Mouse (Mus musculus) limb, embryonic 14.5 days (tissue): ENCODE data around the gene Cd163. TPM values are rescaled to one million over a fixed set of nuclear protein-coding genes. Genes with fewer than 3 reads are reported as not detected.

Experiments
- ATAC-seq: fragments of 200-750 bp; cut with Nextera tagmentation; 2 replicates; pipeline ENCODE4 v1.8.0; 2017; ENCODE audit warnings: low read depth, moderate number of reproducible peaks, moderate TSS enrichment; ENCODE audit not compliant: low FRiP score
- DNase-seq: peaks from one replicate; pipeline ENCODE4 v3.0.0-alpha.2; 2015; ENCODE audit warnings: low spot score
- H3K27ac ChIP-seq: fragments of 300-500 bp; sonication (generic); replicated peaks from 2 replicates; pipeline ENCODE4 v1.5.1; 2014; ENCODE audit warnings: low read depth, mild to moderate bottlenecking, low read length, moderate library complexity, mixed read lengths
- H3K27me3 ChIP-seq: fragments of 300-500 bp; sonication (generic); 2 replicates; pipeline ENCODE4 v1.6.1; 2014; ENCODE audit warnings: low read length, mixed read lengths; ENCODE audit not compliant: control insufficient read depth, insufficient read depth
- H3K36me3 ChIP-seq: fragments of 300-500 bp; sonication (generic); 2 replicates; pipeline ENCODE4 v1.6.1; 2014; ENCODE audit warnings: mild to moderate bottlenecking, low read length, moderate library complexity, mixed read lengths; ENCODE audit not compliant: control insufficient read depth, insufficient read depth
- H3K4me1 ChIP-seq: fragments of 300-500 bp; sonication (generic); 2 replicates; pipeline ENCODE4 v1.6.1; 2014; ENCODE audit warnings: antibody characterized with exemption, low read length, mixed read lengths; ENCODE audit not compliant: control insufficient read depth, insufficient read depth
- H3K4me2 ChIP-seq: fragments of 300-500 bp; sonication (generic); replicated peaks from 2 replicates; pipeline ENCODE4 v1.6.1; 2014; ENCODE audit warnings: low read depth, mild to moderate bottlenecking, low read length, moderate library complexity; ENCODE audit not compliant: severe bottlenecking
- H3K4me3 ChIP-seq: fragments of 300-500 bp; sonication (generic); replicated peaks from 2 replicates; pipeline ENCODE4 v1.5.1; 2014; ENCODE audit warnings: low read length
- H3K9ac ChIP-seq: fragments of 300-500 bp; sonication (generic); 2 replicates; pipeline ENCODE4 v1.6.1; 2014; ENCODE audit warnings: mild to moderate bottlenecking, low read depth, low read length, moderate library complexity; ENCODE audit not compliant: severe bottlenecking
- H3K9me3 ChIP-seq: fragments of 300-500 bp; sonication (generic); 2 replicates; pipeline ENCODE4 v1.6.1; 2016; ENCODE audit warnings: low read length; ENCODE audit not compliant: control insufficient read depth
- POLR2A ChIP-seq: fragments of 200-500 bp; IDR thresholded peaks from 2 replicates; pipeline ENCODE4 v1.8.0; 2012; ENCODE audit warnings: inconsistent platforms, mild to moderate bottlenecking, moderate library complexity, borderline replicate concordance; ENCODE audit not compliant: insufficient read depth, insufficient read length; ENCODE audit errors: extremely low read depth
- WGBS: fragments of 180-500 bp; shearing (Covaris S2); extraction: QIAGEN DNeasy Blood & Tissue Kit; methylation state at CpG from one replicate; pipeline ENCODE4 v1.1.7; 2014; 5-methylcytosine and 5-hydroxymethylcytosine counted together
- polyA plus RNA-seq, 2 experiments: library from polyadenylated mRNA; depleted of rRNA in 1 of 2; stranded (reverse) in 1 of 2; unstranded in 1 of 2; fragments of >200 nt; fragmentation: Nextera tagmentation in 1 of 2; extraction: Ambion mirVana in 1 of 2; gene quantifications; 2 replicates each; pipeline versions ENCODE4 v1.2.1 to v1.2.3; 2012 to 2014

Gene Cd163
- polyA plus RNA-seq, 2 experiments, result 0.03 to 0.10 TPM

- Histone ChIP-seq H3K27ac (no peak overlapping the region), H3K27me3 (no peaks in the 10 kb centered on the region), H3K4me1 (no peaks in the 10 kb centered on the region), H3K4me3 (no peak overlapping the region), H3K9ac (no peak overlapping the region), H3K4me2 (no peak overlapping the region), H3K36me3 (no peaks in the 10 kb centered on the region), H3K9me3 (no peaks in the 10 kb centered on the region)
- 84% methylated on average over 8 of the region's 8 CpGs for WGBS
- ATAC-seq, result no peak
- DNase-seq, result no peak
- no peak for TF ChIP-seq POLR2A
Measured at GRCm38 (mm10) chr6:124308935-124309334, 4.5 kb downstream of the Cd163 start.

DNA sequence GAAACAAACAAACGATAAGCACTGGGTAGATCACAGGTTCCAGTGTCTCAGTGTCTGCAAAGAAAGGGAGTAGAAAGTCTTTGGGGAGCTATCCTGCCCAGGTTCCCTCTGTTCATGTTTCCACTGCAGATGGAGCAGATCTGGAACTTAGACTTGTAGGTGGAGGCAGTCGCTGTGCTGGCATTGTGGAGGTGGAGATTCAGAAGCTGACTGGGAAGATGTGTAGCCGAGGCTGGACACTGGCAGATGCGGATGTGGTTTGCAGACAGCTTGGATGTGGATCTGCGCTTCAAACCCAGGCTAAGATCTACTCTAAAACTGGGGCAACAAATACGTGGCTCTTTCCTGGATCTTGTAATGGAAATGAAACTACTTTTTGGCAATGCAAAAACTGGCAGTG lies 7.8 kb downstream of the Cd163 start:
- no peaks in the 10 kb centered on the region for H3K27me3 ChIP-seq
- WGBS, result 84% methylated on average over 6 of the region's 6 CpGs
- no peak for TF ChIP-seq POLR2A
- H3K9me3 ChIP-seq, result no peaks in the 10 kb centered on the region
- no peak overlapping the region for H3K27ac ChIP-seq
- ATAC-seq, result no peak
- H3K4me2 ChIP-seq, result no peak overlapping the region
- no peaks in the 10 kb centered on the region for H3K36me3 ChIP-seq
- H3K9ac ChIP-seq, result no peak overlapping the region
- H3K4me1 ChIP-seq, result no peaks in the 10 kb centered on the region
- no peak overlapping the region for H3K4me3 ChIP-seq
- DNase-seq, result no peak

DNA sequence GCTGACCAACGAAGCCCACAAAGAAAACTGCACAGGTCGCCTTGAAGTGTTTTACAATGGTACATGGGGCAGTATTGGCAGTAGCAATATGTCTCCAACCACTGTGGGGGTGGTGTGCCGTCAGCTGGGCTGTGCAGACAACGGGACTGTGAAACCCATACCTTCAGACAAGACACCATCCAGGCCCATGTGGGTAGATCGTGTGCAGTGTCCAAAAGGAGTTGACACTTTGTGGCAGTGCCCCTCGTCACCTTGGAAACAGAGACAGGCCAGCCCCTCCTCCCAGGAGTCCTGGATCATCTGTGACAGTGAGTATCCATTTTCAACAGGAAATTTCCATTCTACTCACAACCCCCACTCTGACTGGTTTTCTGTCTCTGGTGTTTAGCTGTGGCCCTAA lies 15.9 kb downstream of the Cd163 start:
- no peaks in the 10 kb centered on the region for H3K36me3 ChIP-seq
- H3K9ac ChIP-seq, result no peak overlapping the region
- no peaks in the 10 kb centered on the region for H3K4me1 ChIP-seq
- no peaks in the 10 kb centered on the region for H3K9me3 ChIP-seq
- no peak overlapping the region for H3K4me3 ChIP-seq
- WGBS, result 67% methylated on average over 6 of the region's 6 CpGs
- ATAC-seq (no peak), DNase-seq (no peak)
- H3K27me3 ChIP-seq, result no peaks in the 10 kb centered on the region
- no peak overlapping the region for H3K27ac ChIP-seq
- no peak for TF ChIP-seq POLR2A
- H3K4me2 ChIP-seq, result no peak overlapping the region

- no peak overlapping the region for H3K4me2 ChIP-seq
- DNase-seq, result no peak
- no peak for TF ChIP-seq POLR2A
- no peaks in the 10 kb centered on the region for H3K4me1 ChIP-seq
- no peaks in the 10 kb centered on the region for H3K9me3 ChIP-seq
- H3K36me3 ChIP-seq, result no peaks in the 10 kb centered on the region
- H3K4me3 ChIP-seq, result no peak overlapping the region
- no peak overlapping the region for H3K27ac ChIP-seq
- WGBS, result 65% methylated on average over 16 of the region's 16 CpGs
- no peak overlapping the region for H3K9ac ChIP-seq
- no peaks in the 10 kb centered on the region for H3K27me3 ChIP-seq
- no peak for ATAC-seq
Measured at GRCm38 (mm10) chr6:124321481-124322475, 17.3 kb downstream of the Cd163 start.

- Histone ChIP-seq H3K4me2 (no peak overlapping the region), H3K27me3 (no peaks in the 10 kb centered on the region), H3K27ac (no peak overlapping the region), H3K9ac (no peak overlapping the region), H3K36me3 (no peaks in the 10 kb centered on the region), H3K9me3 (no peaks in the 10 kb centered on the region), H3K4me3 (no peak overlapping the region), H3K4me1 (no peaks in the 10 kb centered on the region)
- no peak for TF ChIP-seq POLR2A
- DNase-seq, result no peak
- 90% methylated on average over 3 of the region's 3 CpGs for WGBS
- ATAC-seq, result no peak
Measured at GRCm38 (mm10) chr6:124328394-124328991, 24.0 kb downstream of the Cd163 start.
